ENCODE assay signal across 9 mouse cellular contexts in genomic region chr1:62696983-62697341, GRCm38 (mm10). TPM values are rescaled to one million over a fixed set of nuclear protein-coding genes. Genes with fewer than 3 reads are reported as not detected.
DNase-seq lines count a peak whose midpoint lies in the region; ATAC-seq and TF ChIP-seq lines count a peak whose summit lies in the region.
"Had no signal": no experiment of that assay in that cellular context is flagged by ENCODE, and none has a peak within 500 bp of the region (broad histone marks: within the 10 kb centered on the region; RNA-seq: fewer than 3 reads in every experiment).

No protein-coding gene starts in this region.

- H3K4me2 ChIP-seq in liver, embryonic 11.5 days = peak overlapping the region; percentile 18; the same call in 1 of the 2 replicates
- H3K4me2 ChIP-seq in neural tube, embryonic 13.5 days = peak overlapping the region; percentile 27; the same call in 1 of the 2 replicates

- DNase-seq in heart, adult 8-10 months (ENCODE audit: low spot score) = peak; percentile 73
- no peak for DNase-seq in heart, postnatal 36 days
- peak; percentile 93 for DNase-seq in brain, embryonic 14.5 days (ENCODE audit: low read depth)
- peak; percentile 55 for DNase-seq in heart, postnatal 4 days
- DNase-seq in liver, embryonic 11.5 days (ENCODE audit: low spot score) = no peak
- DNase-seq in natural killer cell, adult 2 months (ENCODE audit: low spot score in 2 of 2) = no peak
- DNase-seq in cerebellum, adult 8-10 months = no peak

- H3K27ac ChIP-seq in liver, embryonic 11.5 days (ENCODE audit: low read depth, low read length) = no peak overlapping the region
- H3K27ac ChIP-seq in neural tube, embryonic 13.5 days (replicated peaks) = no peak overlapping the region

- TF ChIP-seq CTCF in brain, embryonic 14.5 days (IDR thresholded peaks at IDR 0.05; ENCODE audit: borderline replicate concordance, extremely low read depth, insufficient read depth, insufficient read length) = peak; percentile 86

- no peak for ATAC-seq in liver, embryonic 11.5 days (replicated peaks; ENCODE audit: low FRiP score)
- peak; percentile 88 for ATAC-seq in neural tube, embryonic 13.5 days (ENCODE audit: low read depth)

- no peaks in the 10 kb centered on the region for H3K4me1 ChIP-seq in liver, embryonic 11.5 days (replicated peaks; ENCODE audit: control insufficient read depth, insufficient read depth, low read length)
- H3K4me1 ChIP-seq in neural tube, embryonic 13.5 days (replicated peaks) = peaks cover 21% of the 10 kb centered on the region

- H3K27me3 ChIP-seq in liver, embryonic 11.5 days (replicated peaks; ENCODE audit: control insufficient read depth, insufficient read depth, low read length) = peaks cover 12% of the 10 kb centered on the region
- H3K27me3 ChIP-seq in neural tube, embryonic 13.5 days = peaks cover 7% of the 10 kb centered on the region; the same call in 1 of the 2 replicates

- 11% methylated on average over 9 of the region's 9 CpGs for WGBS in liver, embryonic 11.5 days
- 22% methylated on average over 9 of the region's 9 CpGs for WGBS in neural tube, embryonic 13.5 days

- no peak overlapping the region for H3K4me3 ChIP-seq in liver, embryonic 11.5 days (ENCODE audit: low read depth, low read length)
- H3K4me3 ChIP-seq in neural tube, embryonic 13.5 days = no peak overlapping the region
- H3K4me3 ChIP-seq: myocyte had no signal

- TF ChIP-seq POLR2A in brain, embryonic 14.5 days (IDR thresholded peaks at IDR 0.05; ENCODE audit: borderline replicate concordance, extremely low read depth, insufficient read depth, insufficient read length, poor library complexity, severe bottlenecking) = no peak

- no peaks in the 10 kb centered on the region for H3K36me3 ChIP-seq in liver, embryonic 11.5 days (ENCODE audit: control insufficient read depth, insufficient read depth, low read length)
- H3K36me3 ChIP-seq in neural tube, embryonic 13.5 days = no peaks in the 10 kb centered on the region

- H3K9ac ChIP-seq in liver, embryonic 11.5 days (ENCODE audit: low read depth, low read length) = no peak overlapping the region
- 0 out of 2 replicates have a peak overlapping the region, but pooled peaks have one; percentile 35 for H3K9ac ChIP-seq in neural tube, embryonic 13.5 days

- intact Hi-C loops in heart, postnatal 36 days (cut with DNase I) = loop anchor here (5.0 to 10.0 kb wide), 6 partner anchors 290 to 1642 kb away; no protein-coding TSS in a partner anchor

- no peaks in the 10 kb centered on the region for H3K9me3 ChIP-seq in liver, embryonic 11.5 days (ENCODE audit: control insufficient read depth, low read length)
- H3K9me3 ChIP-seq in neural tube, embryonic 13.5 days = no peaks in the 10 kb centered on the region

RNA-seq across cellular contexts. Expression of gene Nrp2, which starts 6.1 kb away (rescaled TPM):
- 10 to 100 TPM; 13.2 to 30.0 (median 26.7) TPM for total RNA-seq in heart, adult 8-10 months (2022)
- 10 to 100 TPM; 25.3 to 28.3 TPM for total RNA-seq in heart, postnatal 36 days (2021)
- 53.3 and 66.5 TPM in 2 replicates for polyA plus RNA-seq in brain, embryonic 14.5 days (2012; rRNA removed)
- total RNA-seq in heart, postnatal 4 days (2021) = 10 to 100 TPM; 44.7 to 50.9 TPM
- 5.2 and 6.2 TPM in 2 replicates for polyA plus RNA-seq in liver, embryonic 11.5 days (2014; fragmentation: Nextera tagmentation; extraction: Ambion mirVana)
- polyA plus RNA-seq in neural tube, embryonic 13.5 days (2015; fragmentation: Nextera tagmentation; extraction: Ambion mirVana) = 32.7 and 37.0 TPM in 2 replicates

Comparison
In these comparisons a context has a peak if more than half of its experiments do, and no peak if none do; other contexts are left out.
1. DNase-seq: peak in heart, adult 8-10 months (single experiment), brain, embryonic 14.5 days (single experiment) and heart, postnatal 4 days (single experiment); none in heart, postnatal 36 days (0 of 2), liver, embryonic 11.5 days (single experiment), natural killer cell, adult 2 months (0 of 2) and cerebellum, adult 8-10 months (single experiment).